Mouse (Mus musculus) intestine, embryonic 15.5 days (tissue): ENCODE measurements around the gene Dennd1a. TPM values are rescaled to one million over a fixed set of nuclear protein-coding genes. Genes with fewer than 3 reads are reported as not detected.

ENCODE experiments used
- ATAC-seq: fragments of 200-750 bp; cut with Nextera tagmentation; 2 replicates; pipeline ENCODE4 v1.8.0; 2017; ENCODE audit warnings: moderate TSS enrichment, moderate library complexity
- H3K27ac ChIP-seq: fragments of 300-500 bp; sonication (generic); 2 replicates; pipeline ENCODE4 v1.5.1; 2015; ENCODE audit warnings: mild to moderate bottlenecking, inconsistent platforms
- H3K27me3 ChIP-seq: fragments of 300-500 bp; sonication (generic); replicated peaks from 2 replicates; pipeline ENCODE4 v1.6.1; 2015; ENCODE audit warnings: inconsistent platforms
- H3K36me3 ChIP-seq: fragments of 300-500 bp; sonication (generic); 2 replicates; pipeline ENCODE4 v1.6.1; 2015; ENCODE audit warnings: inconsistent platforms
- H3K4me1 ChIP-seq: fragments of 300-500 bp; sonication (generic); replicated peaks from 2 replicates; pipeline ENCODE4 v1.6.1; 2015; ENCODE audit warnings: inconsistent platforms
- H3K4me2 ChIP-seq: fragments of 300-500 bp; sonication (generic); replicated peaks from 2 replicates; pipeline ENCODE4 v1.6.1; 2015; ENCODE audit warnings: mild to moderate bottlenecking, inconsistent platforms
- H3K4me3 ChIP-seq: fragments of 300-500 bp; sonication (generic); replicated peaks from 2 replicates; pipeline ENCODE4 v1.5.1; 2015; ENCODE audit warnings: inconsistent platforms
- H3K9ac ChIP-seq: fragments of 300-500 bp; sonication (generic); 2 replicates; pipeline ENCODE4 v1.6.1; 2015; ENCODE audit warnings: inconsistent platforms
- H3K9me3 ChIP-seq: fragments of 300-500 bp; sonication (generic); 2 replicates; pipeline ENCODE4 v1.6.1; 2016; ENCODE audit warnings: inconsistent platforms
- WGBS: fragments of 180-500 bp; shearing (Covaris S2); methylation state at CpG from one replicate; pipeline ENCODE4 v1.1.7; 2015; 5-methylcytosine and 5-hydroxymethylcytosine counted together
- polyA plus RNA-seq: library from polyadenylated mRNA; unstranded; fragments of >200 nt; fragmentation: Nextera tagmentation; extraction: Ambion mirVana; gene quantifications from 2 replicates; pipeline ENCODE4 v1.2.1, GENCODE M21; 2015

Dennd1a gene
- polyA plus RNA-seq, 1 experiment from 2014 or later, result 11.2 TPM

- WGBS, result 63% methylated on average over 1 of the region's 1 CpGs
Observed at GRCm38 (mm10) chr2:38157002-38157401, 130.2 kb downstream of the Dennd1a start.

GRCm38 (mm10) chr2:38156001-38156400 lies 131.2 kb downstream of the Dennd1a start:
- H3K4me3 ChIP-seq, result no peak overlapping the region

More at GRCm38 (mm10) chr2:38157002-38157401, 130.2 kb downstream of the Dennd1a start:
- Histone ChIP-seq H3K9ac (no peak overlapping the region), H3K4me2 (no peak overlapping the region), H3K9me3 (no peaks in the 10 kb centered on the region), H3K27ac (no peak overlapping the region), H3K27me3 (no peaks in the 10 kb centered on the region), H3K36me3 (no peaks in the 10 kb centered on the region), H3K4me1 (no peaks in the 10 kb centered on the region), H3K4me3 (no peak overlapping the region)
- ATAC-seq, result no peak

GRCm38 (mm10) chr2:38144831-38145230 lies 142.4 kb downstream of the Dennd1a start:
- H3K9me3 ChIP-seq, result no peaks in the 10 kb centered on the region
- no peak overlapping the region for H3K9ac ChIP-seq
- no peak overlapping the region for H3K4me2 ChIP-seq
- H3K4me1 ChIP-seq, result no peaks in the 10 kb centered on the region
- no peaks in the 10 kb centered on the region for H3K27me3 ChIP-seq
- H3K27ac ChIP-seq, result no peak overlapping the region
- no peak for ATAC-seq
- H3K4me3 ChIP-seq, result no peak overlapping the region
- H3K36me3 ChIP-seq, result no peaks in the 10 kb centered on the region

More at GRCm38 (mm10) chr2:38156001-38156400, 131.2 kb downstream of the Dennd1a start:
- Histone ChIP-seq H3K27ac (no peak overlapping the region), H3K36me3 (no peaks in the 10 kb centered on the region), H3K9me3 (no peaks in the 10 kb centered on the region), H3K9ac (no peak overlapping the region), H3K4me1 (no peaks in the 10 kb centered on the region), H3K27me3 (no peaks in the 10 kb centered on the region), H3K4me2 (no peak overlapping the region)
- ATAC-seq, result no peak
- WGBS, result 72% methylated on average over 2 of the region's 2 CpGs

- no peak for ATAC-seq
- no peak overlapping the region for H3K27ac ChIP-seq
- WGBS, result 54% methylated on average over 8 of the region's 8 CpGs
- no peak overlapping the region for H3K4me3 ChIP-seq
- H3K4me1 ChIP-seq, result no peaks in the 10 kb centered on the region
- H3K27me3 ChIP-seq, result no peaks in the 10 kb centered on the region
- H3K4me2 ChIP-seq, result no peak overlapping the region
- no peaks in the 10 kb centered on the region for H3K36me3 ChIP-seq
- no peaks in the 10 kb centered on the region for H3K9me3 ChIP-seq
- no peak overlapping the region for H3K9ac ChIP-seq
Observed at GRCm38 (mm10) chr2:38144067-38144779, 143.0 kb downstream of the Dennd1a start.

- no peak overlapping the region for H3K4me3 ChIP-seq
- no peak overlapping the region for H3K27ac ChIP-seq
- H3K9me3 ChIP-seq, result no peaks in the 10 kb centered on the region
- no peaks in the 10 kb centered on the region for H3K27me3 ChIP-seq
- WGBS, result 64% methylated on average over 5 of the region's 5 CpGs
- H3K36me3 ChIP-seq, result no peaks in the 10 kb centered on the region
- no peaks in the 10 kb centered on the region for H3K4me1 ChIP-seq
- no peak for ATAC-seq
- no peak overlapping the region for H3K4me2 ChIP-seq
- no peak overlapping the region for H3K9ac ChIP-seq
Observed at GRCm38 (mm10) chr2:38142905-38143304, 144.3 kb downstream of the Dennd1a start.

- H3K9ac ChIP-seq, result no peak overlapping the region
- ATAC-seq, result no peak
Observed at GRCm38 (mm10) chr2:38142210-38142609, 145.0 kb downstream of the Dennd1a start.

GRCm38 (mm10) chr2:38139536-38139935 lies 147.7 kb downstream of the Dennd1a start:
- no peak overlapping the region for H3K9ac ChIP-seq
- H3K4me3 ChIP-seq, result no peak overlapping the region
- no peak for ATAC-seq
- no peaks in the 10 kb centered on the region for H3K9me3 ChIP-seq
- H3K27me3 ChIP-seq, result no peaks in the 10 kb centered on the region
- H3K4me1 ChIP-seq, result no peaks in the 10 kb centered on the region
- H3K27ac ChIP-seq, result no peak overlapping the region
- no peak overlapping the region for H3K4me2 ChIP-seq
- WGBS, result 59% methylated on average over 3 of the region's 3 CpGs
- H3K36me3 ChIP-seq, result no peaks in the 10 kb centered on the region

More at GRCm38 (mm10) chr2:38142210-38142609, 145.0 kb downstream of the Dennd1a start:
- 39% methylated on average over 2 of the region's 2 CpGs for WGBS
- Histone ChIP-seq H3K4me2 (no peak overlapping the region), H3K4me3 (no peak overlapping the region), H3K36me3 (no peaks in the 10 kb centered on the region), H3K4me1 (no peaks in the 10 kb centered on the region), H3K27me3 (no peaks in the 10 kb centered on the region), H3K9me3 (no peaks in the 10 kb centered on the region), H3K27ac (no peak overlapping the region)

GRCm38 (mm10) chr2:38137086-38137485 lies 150.1 kb downstream of the Dennd1a start:
- Histone ChIP-seq H3K4me2 (no peak overlapping the region), H3K9me3 (no peaks in the 10 kb centered on the region), H3K9ac (no peak overlapping the region), H3K4me3 (no peak overlapping the region), H3K4me1 (no peaks in the 10 kb centered on the region), H3K27ac (no peak overlapping the region), H3K36me3 (no peaks in the 10 kb centered on the region), H3K27me3 (no peaks in the 10 kb centered on the region)
- no peak for ATAC-seq
- 49% methylated on average over 5 of the region's 5 CpGs for WGBS

GRCm38 (mm10) chr2:38135427-38135826 lies 151.8 kb downstream of the Dennd1a start:
- H3K4me2 ChIP-seq, result no peak overlapping the region
- no peak for ATAC-seq
- H3K27ac ChIP-seq, result no peak overlapping the region
- no peaks in the 10 kb centered on the region for H3K36me3 ChIP-seq
- H3K27me3 ChIP-seq, result no peaks in the 10 kb centered on the region
- H3K4me1 ChIP-seq, result no peaks in the 10 kb centered on the region
- H3K9ac ChIP-seq, result no peak overlapping the region
- no peaks in the 10 kb centered on the region for H3K9me3 ChIP-seq
- H3K4me3 ChIP-seq, result no peak overlapping the region
- WGBS, result 66% methylated on average over 3 of the region's 3 CpGs

GRCm38 (mm10) chr2:38133036-38133825 lies 154.0 kb downstream of the Dennd1a start:
- Histone ChIP-seq H3K36me3 (no peaks in the 10 kb centered on the region), H3K4me1 (no peaks in the 10 kb centered on the region), H3K9me3 (no peaks in the 10 kb centered on the region), H3K4me2 (no peak overlapping the region), H3K9ac (no peak overlapping the region), H3K27ac (no peak overlapping the region), H3K4me3 (no peak overlapping the region), H3K27me3 (no peaks in the 10 kb centered on the region)
- WGBS, result 86% methylated on average over 5 of the region's 5 CpGs
- ATAC-seq, result no peak

GRCm38 (mm10) chr2:38132233-38132822 lies 154.9 kb downstream of the Dennd1a start:
- Histone ChIP-seq H3K9me3 (no peaks in the 10 kb centered on the region), H3K4me3 (no peak overlapping the region), H3K36me3 (no peaks in the 10 kb centered on the region), H3K27ac (no peak overlapping the region), H3K4me2 (no peak overlapping the region), H3K27me3 (no peaks in the 10 kb centered on the region), H3K9ac (no peak overlapping the region), H3K4me1 (no peaks in the 10 kb centered on the region)
- WGBS, result 61% methylated on average over 1 of the region's 1 CpGs
- no peak for ATAC-seq

- Histone ChIP-seq H3K27me3 (no peaks in the 10 kb centered on the region), H3K9ac (no peak overlapping the region), H3K27ac (no peak overlapping the region), H3K4me3 (no peak overlapping the region), H3K9me3 (no peaks in the 10 kb centered on the region), H3K36me3 (no peaks in the 10 kb centered on the region), H3K4me2 (no peak overlapping the region), H3K4me1 (no peaks in the 10 kb centered on the region)
- WGBS, result 64% methylated on average over 1 of the region's 1 CpGs
- ATAC-seq, result no peak
Observed at GRCm38 (mm10) chr2:38131538-38131937, 155.7 kb downstream of the Dennd1a start.
